18 mouse cellular contexts compared by ENCODE assay signal in the genomic region with DNA sequence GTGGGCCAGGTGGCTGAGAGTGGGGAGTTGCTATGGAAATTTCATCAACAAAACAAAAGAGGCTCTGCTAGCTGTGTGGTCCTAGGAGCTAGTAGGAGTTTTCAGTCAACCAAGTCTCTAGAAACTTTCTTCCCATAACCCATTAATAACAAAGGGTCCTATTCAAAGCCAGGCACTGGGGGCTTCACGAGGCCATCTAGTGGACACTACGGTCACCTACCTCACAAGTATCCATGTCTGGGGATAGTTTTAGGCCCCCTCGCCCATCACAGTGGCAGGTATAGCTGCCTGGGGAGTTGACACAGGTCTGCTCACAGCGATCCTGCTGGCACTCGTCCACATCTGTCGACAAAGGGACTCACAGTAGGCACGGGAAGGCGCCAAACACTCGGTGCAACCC. TPM values are rescaled to one million over a fixed set of nuclear protein-coding genes. Genes with fewer than 3 reads are reported as not detected.
DNase-seq lines count a peak whose midpoint lies in the region; ATAC-seq and TF ChIP-seq lines count a peak whose summit lies in the region.
"Had no signal": no experiment of that assay in that cellular context is flagged by ENCODE, and none has a peak within 500 bp of the region (broad histone marks: within the 10 kb centered on the region; RNA-seq: fewer than 3 reads in every experiment).

No protein-coding gene starts in this region.

- H3K27ac ChIP-seq in kidney, adult 2 months (ENCODE audit: insufficient read depth, low read depth, low read length) = no peak overlapping the region
- H3K27ac ChIP-seq in kidney, embryonic 14.5 days (ENCODE audit: low read depth, low read length) = no peak overlapping the region
- no peak overlapping the region for H3K27ac ChIP-seq in lung, embryonic 14.5 days (ENCODE audit: low read depth)
- H3K27ac ChIP-seq in MEL (ENCODE audit: control insufficient read depth, low read depth, low read length) = no peak overlapping the region
- no peak overlapping the region for H3K27ac ChIP-seq in midbrain, embryonic 15.5 days
- H3K27ac ChIP-seq: hindbrain, embryonic 12.5 days; midbrain, embryonic 13.5 days had no signal

- H3K9ac ChIP-seq in kidney, embryonic 14.5 days (ENCODE audit: low read depth, low read length) = no peak overlapping the region
- H3K9ac ChIP-seq in lung, embryonic 14.5 days = no peak overlapping the region
- H3K9ac ChIP-seq in MEL (ENCODE audit: control insufficient read depth, low read depth, low read length, poor library complexity, severe bottlenecking) = no peak overlapping the region
- no peak overlapping the region for H3K9ac ChIP-seq in midbrain, embryonic 15.5 days
- H3K9ac ChIP-seq: hindbrain, embryonic 12.5 days; midbrain, embryonic 13.5 days had no signal

- no peaks in the 10 kb centered on the region for H3K79me2 ChIP-seq in MEL (ENCODE audit: control insufficient read depth, insufficient read depth, low read length, poor library complexity)

- peaks cover 3% of the 10 kb centered on the region; the same call in 1 of the 2 replicates for H3K36me3 ChIP-seq in kidney, adult 2 months (ENCODE audit: control insufficient read depth, insufficient read depth, low read length)
- H3K36me3 ChIP-seq in kidney, embryonic 14.5 days (ENCODE audit: control insufficient read depth, insufficient read depth, low read length) = no peaks in the 10 kb centered on the region; the same call in 1 of the 2 replicates
- H3K36me3 ChIP-seq in lung, embryonic 14.5 days (ENCODE audit: insufficient read depth) = peaks cover 5% of the 10 kb centered on the region; the same call in 1 of the 2 replicates
- H3K36me3 ChIP-seq in E14TG2a.4 (ENCODE audit: insufficient read depth, low read length) (0 out of 2 replicates have a peak, but pooled peaks cover 2% of the 10 kb centered on the region), MEL (ENCODE audit: control insufficient read depth in 1 of 2, insufficient read depth in 2 of 2, low read length in 2 of 2) (peaks cover 0 to 7% of the 10 kb centered on the region in 2 experiments; a peak in 2 of 4 replicates)
- H3K36me3 ChIP-seq in midbrain, embryonic 15.5 days (replicated peaks) = no peaks in the 10 kb centered on the region
- H3K36me3 ChIP-seq: hindbrain, embryonic 12.5 days; midbrain, embryonic 13.5 days had no signal

- no peak overlapping the region for H3K4me2 ChIP-seq in kidney, embryonic 14.5 days (replicated peaks; ENCODE audit: low read depth, low read length)
- no peak overlapping the region for H3K4me2 ChIP-seq in lung, embryonic 14.5 days
- H3K4me2 ChIP-seq in midbrain, embryonic 15.5 days = no peak overlapping the region
- H3K4me2 ChIP-seq: hindbrain, embryonic 12.5 days; midbrain, embryonic 13.5 days had no signal

- no peak for DNase-seq in kidney, adult 2 months
- no peak for DNase-seq in lung, embryonic 14.5 days
- no peak for DNase-seq in lung, postnatal 25 days (ENCODE audit: low spot score)
- DNase-seq in MEL (ENCODE audit: low read depth, low spot score) = no peak
- DNase-seq in frontal cortex, postnatal 10 days (ENCODE audit: low spot score in 2 of 2) = no peak
- DNase-seq: cerebellum, adult 11 months; cerebellum, postnatal 25 days; kidney, adult 18-20 months; lung, postnatal 36 days; thymus, postnatal 4 days had no signal

- no peak; the same call in 1 of the 2 replicates for TF ChIP-seq RAD21 in MEL (IDR thresholded peaks at IDR 0.05; ENCODE audit: low read depth, low read length)

- ATAC-seq in kidney, embryonic 14.5 days (ENCODE audit: low FRiP score, low TSS enrichment) = no peak
- ATAC-seq in lung, embryonic 14.5 days (ENCODE audit: insufficient read depth) = no peak
- ATAC-seq in midbrain, embryonic 15.5 days (replicated peaks) = no peak
- ATAC-seq: activated CD4-positive, CD25-positive, alpha-beta regulatory T cell, adult 4 months; CD4-positive, CD25-positive, alpha-beta regulatory T cell, adult 4 months; midbrain, embryonic 13.5 days had no signal

- TF ChIP-seq EP300 in MEL (IDR thresholded peaks at IDR 0.05; ENCODE audit: low read depth in 1 of 2, low read length in 2 of 2) = no peak

- WGBS in kidney, adult 2 months = 61% methylated on average over 9 of the region's 9 CpGs
- WGBS in kidney, embryonic 14.5 days = 63% methylated on average over 9 of the region's 9 CpGs
- 52% methylated on average over 9 of the region's 9 CpGs for WGBS in lung, embryonic 14.5 days
- WGBS in midbrain, embryonic 15.5 days = 59% methylated on average over 9 of the region's 9 CpGs

- no peak overlapping the region for H3K4me3 ChIP-seq in kidney, adult 2 months (ENCODE audit: insufficient read depth, low read depth, low read length)
- no peak overlapping the region for H3K4me3 ChIP-seq in kidney, embryonic 14.5 days (ENCODE audit: low read length)
- no peak overlapping the region for H3K4me3 ChIP-seq in lung, embryonic 14.5 days (ENCODE audit: low read depth, low read length)
- H3K4me3 ChIP-seq in E14TG2a.4 (replicated peaks; ENCODE audit: low read length) (no peak overlapping the region), MEL (ENCODE audit: control insufficient read depth in 1 of 2, insufficient read depth in 1 of 2, low read depth in 2 of 2, low read length in 2 of 2) (no peak overlapping the region)
- no peak overlapping the region for H3K4me3 ChIP-seq in midbrain, embryonic 15.5 days
- H3K4me3 ChIP-seq: hindbrain, embryonic 12.5 days; midbrain, embryonic 13.5 days had no signal

- H3K4me1 ChIP-seq in kidney, adult 2 months (ENCODE audit: control insufficient read depth, insufficient read depth, low read length) = no peaks in the 10 kb centered on the region
- H3K4me1 ChIP-seq in kidney, embryonic 14.5 days (ENCODE audit: control insufficient read depth, insufficient read depth, low read length) = no peaks in the 10 kb centered on the region
- H3K4me1 ChIP-seq in lung, embryonic 14.5 days (ENCODE audit: insufficient read depth) = no peaks in the 10 kb centered on the region
- H3K4me1 ChIP-seq in E14TG2a.4 (replicated peaks; ENCODE audit: low read depth, low read length) = peaks cover 9% of the 10 kb centered on the region
- peaks cover 2 to 11% of the 10 kb centered on the region in 2 experiments; a peak in 3 of 4 replicates for H3K4me1 ChIP-seq in MEL (ENCODE audit: control insufficient read depth in 1 of 2, insufficient read depth in 2 of 2, low read length in 2 of 2)
- H3K4me1 ChIP-seq in midbrain, embryonic 15.5 days = no peaks in the 10 kb centered on the region
- H3K4me1 ChIP-seq: hindbrain, embryonic 12.5 days; midbrain, embryonic 13.5 days had no signal

- no peak for TF ChIP-seq POLR2A in kidney, adult 2 months (IDR thresholded peaks at IDR 0.05; ENCODE audit: low read depth, low read length)
- no peak for TF ChIP-seq POLR2A in MEL (IDR thresholded peaks at IDR 0.05; ENCODE audit: control insufficient read depth in 1 of 2, insufficient read depth in 1 of 2, low read depth in 1 of 2, low read length in 2 of 2, poor library complexity in 1 of 2)

- peak; percentile 40; the same call in 1 of the 2 replicates for TF ChIP-seq CTCF in kidney, adult 2 months (conservative IDR thresholded peaks at IDR 0.05; ENCODE audit: insufficient read depth, insufficient read length, low read depth, low read length)
- peak; percentile 39 for TF ChIP-seq CTCF in lung, embryonic 14.5 days (IDR thresholded peaks at IDR 0.05; ENCODE audit: low read depth)
- TF ChIP-seq CTCF in E14TG2a.4 (conservative IDR thresholded peaks at IDR 0.05; ENCODE audit: low read length) (peak; percentile 11), MEL (IDR thresholded peaks at IDR 0.05 in 2 of 3, conservative IDR thresholded peaks at IDR 0.05 in 1 of 3; ENCODE audit: control insufficient read depth in 1 of 3, insufficient read depth in 1 of 3, low read depth in 2 of 3, low read length in 3 of 3, poor library complexity in 1 of 3, severe bottlenecking in 1 of 3) (peak; percentile 28 to 47 (median 39))

- H3K9me3 ChIP-seq in kidney, embryonic 14.5 days (ENCODE audit: control insufficient read depth, low read length) = no peaks in the 10 kb centered on the region
- H3K9me3 ChIP-seq in lung, embryonic 14.5 days (ENCODE audit: low read depth, low read length) = no peaks in the 10 kb centered on the region
- H3K9me3 ChIP-seq in E14TG2a.4 (ENCODE audit: low read length) = no peaks in the 10 kb centered on the region
- H3K9me3 ChIP-seq in MEL (replicated peaks; ENCODE audit: insufficient read depth, low read length) = no peaks in the 10 kb centered on the region
- no peaks in the 10 kb centered on the region for H3K9me3 ChIP-seq in midbrain, embryonic 15.5 days
- H3K9me3 ChIP-seq: hindbrain, embryonic 12.5 days; midbrain, embryonic 13.5 days had no signal

- no peaks in the 10 kb centered on the region for H3K27me3 ChIP-seq in kidney, adult 2 months (replicated peaks; ENCODE audit: control insufficient read depth, insufficient read depth, low read length)
- H3K27me3 ChIP-seq in kidney, embryonic 14.5 days (ENCODE audit: control insufficient read depth, insufficient read depth, low read length) = no peaks in the 10 kb centered on the region
- no peaks in the 10 kb centered on the region for H3K27me3 ChIP-seq in lung, embryonic 14.5 days (ENCODE audit: insufficient read depth, low read length)
- no peaks in the 10 kb centered on the region for H3K27me3 ChIP-seq in E14TG2a.4 (ENCODE audit: insufficient read depth, low read length)
- no peaks in the 10 kb centered on the region for H3K27me3 ChIP-seq in MEL (ENCODE audit: control insufficient read depth in 1 of 2, insufficient read depth in 2 of 2, low read length in 2 of 2)
- no peaks in the 10 kb centered on the region for H3K27me3 ChIP-seq in midbrain, embryonic 15.5 days (replicated peaks)
- H3K27me3 ChIP-seq: hindbrain, embryonic 12.5 days; midbrain, embryonic 13.5 days had no signal

TF ChIP-seq in MEL, 35 proteins besides CTCF, POLR2A, EP300 and RAD21 (continues in another document):
- no peak for TF ChIP-seq NRF1 (IDR thresholded peaks at IDR 0.05; ENCODE audit: insufficient read depth, low read depth, low read length, poor library complexity, severe bottlenecking)

RNA-seq across cellular contexts. Expression of a gene that starts 18.4 kb away (rescaled TPM):
- 461 and 486 TPM in 2 replicates for polyA plus RNA-seq in kidney, adult 2 months (2012; rRNA removed)
- polyA plus RNA-seq in kidney, embryonic 14.5 days (2014; fragmentation: Nextera tagmentation; extraction: Ambion mirVana) = 12.0 and 18.7 TPM in 2 replicates
- polyA plus RNA-seq in lung, embryonic 14.5 days (2014; fragmentation: Nextera tagmentation; extraction: Ambion mirVana) = 43.5 and 47.1 TPM in 2 replicates
- not detected in 2 replicates for total RNA-seq in MEL (2012; rRNA removed)
- not detected for polyA plus RNA-seq in MEL (2012; ENCODE audit: insufficient read depth in 1 of 2, insufficient read length in 2 of 2, low read depth in 1 of 2, low replicate concordance in 2 of 2, missing spikeins in 1 of 2)
- 36.8 and 42.7 TPM in 2 replicates for polyA plus RNA-seq in midbrain, embryonic 15.5 days (2015; fragmentation: Nextera tagmentation; extraction: Ambion mirVana)
- polyA plus RNA-seq: activated CD4-positive, CD25-positive, alpha-beta regulatory T cell, adult 4 months; CD4-positive, CD25-positive, alpha-beta regulatory T cell, adult 4 months had no signal

RNA-seq across cellular contexts. Expression of a gene that starts 40.9 kb away (rescaled TPM):
- 1.3 and 1.8 TPM in 2 replicates for polyA plus RNA-seq in kidney, adult 2 months (2012; rRNA removed)
- 0.57 TPM in 1 of 2 replicates, not detected in the other for polyA plus RNA-seq in kidney, embryonic 14.5 days (2014; fragmentation: Nextera tagmentation; extraction: Ambion mirVana)
- polyA plus RNA-seq in lung, embryonic 14.5 days (2014; fragmentation: Nextera tagmentation; extraction: Ambion mirVana) = 0.59 and 0.95 TPM in 2 replicates
- total RNA-seq in MEL (2012; rRNA removed) = not detected in 2 replicates
- polyA plus RNA-seq in MEL (2012; ENCODE audit: insufficient read depth in 1 of 2, insufficient read length in 2 of 2, low read depth in 1 of 2, low replicate concordance in 2 of 2, missing spikeins in 1 of 2) = not detected
- 0.37 and 0.61 TPM in 2 replicates for polyA plus RNA-seq in midbrain, embryonic 15.5 days (2015; fragmentation: Nextera tagmentation; extraction: Ambion mirVana)
- total RNA-seq: granulocyte monocyte progenitor cell, adult 5-6 weeks had no signal
- polyA plus RNA-seq: activated CD4-positive, CD25-positive, alpha-beta regulatory T cell, adult 4 months; CD4-positive, CD25-positive, alpha-beta regulatory T cell, adult 4 months; midbrain, embryonic 13.5 days had no signal

Comparison
In these comparisons a context has a peak if more than half of its experiments do, and no peak if none do; other contexts are left out.
1. RNA of a gene that starts 18.4 kb away (polyA plus RNA-seq): 461 to 486 TPM in kidney, adult 2 months, 43.5 to 47.1 TPM in lung, embryonic 14.5 days, 36.8 to 42.7 TPM in midbrain, embryonic 15.5 days and 12.0 to 18.7 TPM in kidney, embryonic 14.5 days; not detected in MEL; every median in the first group is over 10 times any median in the second.
2. Peak in every context shown above with its lines, with median percentiles within 50 percentile points of each other: CTCF ChIP-seq.